Mouse (Mus musculus): Measurements from ENCODE around the gene Trhde.

- TF ChIP-seq CTCF (IDR thresholded peaks at IDR 0.05; ENCODE audit: extremely low read depth, insufficient read depth, low read length) (peak; percentile 38), POLR2A (IDR thresholded peaks at IDR 0.05; ENCODE audit: extremely low read depth, insufficient read depth, low read length) (no peak)
Measured at GRCm38 (mm10) chr10:114805884-114806283, 3.8 kb upstream of the Trhde start.

Data from cortical plate, adult 2 months (tissue).